Mouse (Mus musculus): ENCODE results near the gene Rpl34.

GRCm38 (mm10) chr3:130760711-130761435 lies 30.7 kb upstream of the Rpl34 start:
- TF ChIP-seq CTCF (IDR thresholded peaks at IDR 0.05; ENCODE audit: low read depth) = peak; percentile 70
- TF ChIP-seq EP300 (IDR thresholded peaks at IDR 0.05; ENCODE audit: low read depth) = no peak

Measured in liver, postnatal 0 days (tissue).